Mouse (Mus musculus): Measurements from ENCODE around the gene Exoc2.

Gene Exoc2

DNA sequence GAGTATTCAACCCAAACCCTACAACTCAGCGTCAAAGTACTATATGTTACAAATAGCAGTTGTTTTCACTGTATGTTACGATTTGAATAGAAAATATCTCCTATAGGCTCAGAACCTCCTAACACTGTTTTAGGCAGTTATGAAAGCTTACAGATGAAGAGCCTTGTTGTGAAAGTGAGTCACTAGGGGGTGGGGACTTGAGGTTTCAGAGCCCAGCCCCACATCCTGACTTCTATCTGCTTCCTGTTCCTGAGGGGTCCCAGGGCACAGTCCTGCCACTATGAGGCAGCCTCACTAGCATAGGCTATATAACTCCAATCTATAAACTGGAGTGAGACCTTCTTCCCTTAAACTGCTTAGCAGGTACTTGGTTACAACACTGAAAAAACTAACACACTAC is 1.8 kb downstream of the Exoc2 start:
- DNase-seq (ENCODE audit: low read depth, low spot score) = peak; percentile 83

DNA sequence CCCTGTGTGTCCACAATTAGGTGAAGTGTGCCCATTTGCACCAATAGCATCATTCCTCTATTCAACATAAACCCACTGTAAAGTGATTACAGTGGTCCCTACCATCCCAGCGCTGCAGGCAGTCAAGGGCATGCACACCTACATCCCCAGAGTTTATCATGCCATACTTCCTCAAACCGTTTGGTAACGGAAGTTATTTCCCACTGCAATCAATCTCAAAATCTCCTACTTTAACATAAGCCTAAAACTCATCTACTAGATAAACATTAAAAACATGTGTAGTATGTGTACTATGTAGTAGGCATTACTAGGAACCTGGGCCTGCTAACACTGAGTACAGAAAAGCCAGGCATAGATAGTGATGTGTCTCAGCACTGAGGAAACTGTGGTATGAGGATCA is 2.8 kb downstream of the Exoc2 start:
- no peak for DNase-seq (ENCODE audit: low read depth, low spot score)

- DNase-seq (ENCODE audit: low read depth, low spot score) = no peak
These were observed 5.6 kb downstream of the Exoc2 start for GRCm38 (mm10) chr13:30968311-30968710.

DNA sequence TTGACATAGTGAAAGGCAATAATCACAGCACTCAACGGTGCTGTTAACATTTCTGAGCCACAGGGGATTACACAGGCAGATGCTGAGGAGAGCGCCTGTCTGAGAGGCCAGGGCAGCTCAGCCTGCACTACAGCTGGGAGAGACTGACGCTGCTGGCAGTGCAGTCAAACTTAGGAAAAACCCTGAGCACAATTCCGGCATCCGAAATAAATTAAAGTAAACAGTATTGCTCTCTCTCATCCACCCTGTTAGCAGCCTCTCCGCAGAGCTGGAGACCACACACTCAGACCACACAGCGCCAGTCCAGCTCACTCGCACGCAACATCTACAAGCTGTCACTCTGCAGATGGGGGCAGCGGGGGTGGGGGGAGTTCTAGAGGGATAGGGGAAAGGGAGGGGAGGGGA is 7.4 kb downstream of the Exoc2 start:
- DNase-seq (ENCODE audit: low read depth, low spot score) = no peak

GRCm38 (mm10) chr13:30961932-30962331 is 12.0 kb downstream of the Exoc2 start:
- DNase-seq (ENCODE audit: low read depth, low spot score) = no peak

GRCm38 (mm10) chr13:30960714-30961113 is 13.2 kb downstream of the Exoc2 start:
- no peak for DNase-seq (ENCODE audit: low read depth, low spot score)

DNA sequence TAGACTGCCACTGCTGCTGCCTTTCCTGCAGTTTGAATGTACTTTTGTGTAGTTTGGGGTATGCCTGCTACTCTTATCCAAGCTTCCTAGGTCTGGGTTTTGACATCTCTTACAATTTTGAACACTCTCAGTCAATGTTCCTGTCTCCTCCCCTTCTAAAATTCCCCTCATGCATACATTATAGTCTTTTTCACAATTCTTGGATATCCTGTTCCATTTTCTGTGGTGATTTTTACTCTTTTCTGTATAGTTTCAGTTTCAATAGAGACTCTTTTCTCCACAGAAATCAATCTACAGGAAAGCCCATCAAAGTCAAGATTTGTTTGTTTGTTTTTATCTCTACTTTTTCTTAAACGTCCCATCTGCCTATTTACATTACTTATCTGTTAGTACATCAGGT is 20.3 kb downstream of the Exoc2 start:
- DNase-seq (ENCODE audit: low read depth, low spot score) = no peak

DNA sequence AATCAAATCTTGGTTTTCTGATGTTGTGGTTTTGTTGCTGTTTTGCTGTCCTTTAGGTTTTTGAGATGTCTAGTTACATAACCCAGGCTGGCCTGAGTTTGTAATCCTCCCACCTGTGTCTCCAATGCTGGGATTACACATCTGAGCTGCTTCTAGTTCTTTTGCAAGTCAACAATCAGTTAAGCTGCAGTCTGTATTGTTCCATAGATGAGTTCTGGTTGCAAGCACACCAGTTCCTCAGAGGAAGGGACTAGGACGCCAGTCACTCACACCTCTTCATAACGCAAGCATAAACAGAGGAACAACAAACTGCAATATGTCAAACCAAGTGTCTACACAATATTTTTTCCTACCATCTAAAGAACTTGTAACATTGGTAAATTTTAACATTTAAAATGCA is 21.8 kb downstream of the Exoc2 start:
- DNase-seq (ENCODE audit: low read depth, low spot score) = no peak

DNA sequence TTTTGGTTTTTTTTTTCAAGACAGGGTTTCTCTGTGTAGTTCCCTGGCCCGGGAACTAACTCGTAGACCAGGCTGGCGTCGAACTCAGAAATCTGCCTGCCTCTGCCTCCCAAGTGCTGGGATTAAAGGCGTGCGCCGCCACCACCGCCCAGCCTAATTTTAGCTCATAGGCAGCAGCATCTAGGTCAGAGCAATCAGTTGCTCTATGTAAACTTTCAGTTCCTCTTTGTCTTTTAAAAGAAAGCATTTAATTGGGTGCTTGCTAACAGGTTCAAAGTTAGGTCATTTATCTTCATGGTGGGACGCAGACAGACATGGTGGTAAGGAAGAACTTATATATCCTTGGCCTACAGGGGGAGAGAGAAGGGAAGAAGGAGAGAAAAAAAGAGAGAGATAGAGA is 24.7 kb downstream of the Exoc2 start:
- no peak for DNase-seq (ENCODE audit: low read depth, low spot score)

- DNase-seq (ENCODE audit: low read depth, low spot score) = no peak
These were observed 26.4 kb downstream of the Exoc2 start, which contains the start of gene Hus1b for GRCm38 (mm10) chr13:30947540-30947939. TSS of gene Hus1b (minus strand) at chr13:30947759.

DNA sequence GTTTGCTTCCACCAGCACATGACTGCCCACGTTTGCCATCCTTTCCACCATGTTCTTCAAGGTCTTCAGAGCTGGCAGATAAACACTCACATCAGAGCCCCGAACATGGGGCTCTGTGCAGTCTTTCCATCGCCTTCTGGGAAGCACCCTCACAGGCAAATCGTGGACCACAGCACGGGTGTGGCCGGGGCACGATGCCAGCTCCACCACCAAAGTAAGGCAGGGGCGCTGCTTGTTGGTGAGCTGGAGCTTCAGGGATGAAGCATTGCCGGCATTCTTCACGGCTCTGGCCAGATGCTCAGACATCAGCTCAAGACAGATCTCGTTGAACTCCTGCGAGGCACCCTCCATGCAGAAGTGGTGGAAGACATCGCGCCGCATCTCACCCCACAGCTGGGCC is 26.8 kb downstream of the Exoc2 start:
- DNase-seq (ENCODE audit: low read depth, low spot score) = no peak

DNA sequence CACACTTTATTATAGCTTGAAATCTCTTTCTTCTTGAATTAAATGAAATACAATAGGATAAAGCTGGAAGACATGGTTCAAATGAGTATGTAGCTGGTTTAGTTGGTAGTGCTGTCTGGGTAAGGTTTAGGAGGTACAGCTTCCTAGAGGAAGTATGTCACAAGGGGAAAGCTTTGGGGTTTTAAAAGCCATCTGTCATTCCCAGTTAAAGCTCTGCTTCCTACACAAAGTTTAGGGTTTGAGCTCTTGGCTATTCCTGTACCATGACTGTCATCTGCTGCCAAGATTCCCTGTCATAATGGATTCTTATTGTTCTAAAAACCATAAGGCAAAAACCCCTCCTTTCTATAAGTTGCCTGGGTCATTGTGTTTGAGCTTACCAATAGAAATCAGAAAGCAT is 28.1 kb downstream of the Exoc2 start:
- no peak for DNase-seq (ENCODE audit: low read depth, low spot score)

DNA sequence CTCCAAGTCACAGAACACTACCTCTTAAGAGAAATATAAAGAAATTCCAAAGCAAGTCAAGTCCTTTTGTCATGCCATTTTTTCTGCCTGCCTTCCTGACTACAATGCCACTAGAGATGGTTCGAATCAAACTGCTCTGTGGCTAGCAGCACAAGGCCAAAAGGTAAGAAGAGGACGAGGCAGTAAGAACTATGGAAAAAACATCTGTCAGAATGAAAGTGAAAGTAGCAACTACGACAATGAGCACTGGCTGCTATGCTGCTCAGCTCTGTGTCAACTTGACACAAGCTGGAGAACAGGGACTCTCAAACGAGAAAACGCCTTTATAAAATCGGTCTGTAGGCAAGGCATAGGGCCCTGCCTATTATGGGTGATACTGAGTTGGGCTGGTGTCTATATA is 40.9 kb downstream of the Exoc2 start:
- DNase-seq (ENCODE audit: low read depth, low spot score) = peak; percentile 79

GRCm38 (mm10) chr13:30931613-30932012 is 42.3 kb downstream of the Exoc2 start:
- DNase-seq (ENCODE audit: low read depth, low spot score) = no peak

- no peak for DNase-seq (ENCODE audit: low read depth, low spot score)
These were observed 44.8 kb downstream of the Exoc2 start for GRCm38 (mm10) chr13:30929119-30929518.

DNA sequence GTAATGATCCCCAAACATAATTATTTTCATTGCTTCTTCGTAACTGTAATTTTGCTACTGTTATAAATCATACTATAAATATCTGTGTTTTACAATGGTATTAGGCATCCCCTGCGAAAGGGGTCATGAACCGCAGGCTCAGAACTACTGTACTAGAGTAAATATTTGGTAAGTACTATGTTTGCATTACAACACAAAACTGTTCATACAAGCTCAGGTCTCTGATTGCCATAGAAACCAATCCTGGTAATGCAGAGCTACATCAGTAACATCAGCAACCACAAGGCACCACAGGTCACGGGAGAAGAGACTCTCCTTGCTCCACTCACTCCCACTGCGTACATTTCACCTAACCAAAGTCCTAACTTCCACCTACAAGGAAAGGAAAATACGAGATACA is 49.6 kb downstream of the Exoc2 start:
- DNase-seq (ENCODE audit: low read depth, low spot score) = no peak

DNA sequence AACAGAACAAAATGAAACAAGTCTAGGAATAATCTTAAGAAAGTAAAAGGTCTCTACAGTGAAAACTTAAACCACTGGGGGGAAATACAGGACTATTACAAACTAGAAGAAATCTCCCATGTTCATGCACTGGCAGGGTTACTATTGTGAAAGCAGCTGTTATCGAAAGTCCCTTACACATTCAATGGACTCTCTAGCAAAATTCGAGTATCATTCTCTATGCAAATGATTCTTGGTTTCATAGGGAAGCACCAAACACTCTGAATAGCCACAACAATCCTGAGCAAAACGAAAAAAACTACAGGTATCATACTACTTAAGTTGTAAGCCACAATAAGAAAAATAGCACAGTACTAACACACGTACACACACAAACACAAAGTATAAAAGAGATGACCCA is 52.0 kb downstream of the Exoc2 start:
- DNase-seq (ENCODE audit: low read depth, low spot score) = no peak

GRCm38 (mm10) chr13:30913757-30914156 is 60.1 kb downstream of the Exoc2 start:
- peak; percentile 71 for DNase-seq (ENCODE audit: low read depth, low spot score)

- DNase-seq (ENCODE audit: low read depth, low spot score) = peak; percentile 51
These were observed 60.9 kb downstream of the Exoc2 start for GRCm38 (mm10) chr13:30913028-30913427.

DNA sequence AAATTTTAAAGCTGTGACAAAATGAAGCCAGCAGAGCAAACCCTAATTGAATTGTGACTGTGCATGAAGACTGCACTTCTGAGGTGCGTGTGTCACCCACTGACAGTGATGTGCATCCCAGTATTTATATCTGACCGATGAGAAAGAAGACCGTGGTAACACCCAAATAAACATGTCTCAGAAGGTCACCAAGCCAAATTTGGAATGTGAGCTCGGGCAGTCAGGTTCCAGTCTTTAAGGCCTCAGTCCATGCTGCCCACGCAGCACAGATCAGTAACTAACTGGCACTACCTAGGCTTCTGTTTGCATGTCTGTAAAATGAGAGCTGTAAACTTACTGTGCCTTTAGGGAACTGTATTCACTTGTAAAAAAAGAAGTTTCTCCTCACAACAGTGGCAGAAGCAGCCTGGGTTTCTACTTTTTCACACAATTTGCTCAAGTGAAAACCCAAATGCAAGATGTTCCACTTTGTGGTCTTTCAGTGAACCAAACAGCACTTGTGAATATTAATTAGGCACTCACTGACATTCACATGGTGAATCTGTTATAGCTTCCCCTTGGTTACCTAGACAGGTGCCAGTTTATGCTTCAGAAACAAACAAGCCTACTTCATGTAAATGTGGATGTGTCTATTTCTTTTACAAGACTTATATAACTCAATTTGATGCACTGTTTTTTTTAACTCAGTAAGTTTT is 61.8 kb downstream of the Exoc2 start:
- peak; percentile 40 for DNase-seq (ENCODE audit: low read depth, low spot score)

DNA sequence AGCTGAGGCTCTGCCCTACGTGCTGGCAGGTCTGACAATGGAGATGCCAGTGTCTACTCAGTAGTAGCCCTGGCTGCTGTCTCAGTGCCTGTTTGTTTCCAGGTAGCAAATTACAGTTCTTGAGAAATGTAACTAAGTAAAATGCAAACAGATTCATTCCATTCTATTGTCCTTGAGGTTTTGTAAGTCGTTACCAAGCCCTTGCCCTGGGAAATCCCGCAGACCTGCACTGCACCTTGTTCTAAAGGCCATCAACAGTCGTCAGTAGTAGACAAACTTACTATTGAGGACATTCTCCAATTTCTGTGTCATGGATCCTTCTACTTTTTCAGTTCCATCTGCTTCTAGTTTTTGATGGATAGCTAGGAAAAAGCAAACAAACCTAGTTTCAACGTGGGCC is 63.0 kb downstream of the Exoc2 start:
- peak; percentile 8 for DNase-seq (ENCODE audit: low read depth, low spot score)

DNA sequence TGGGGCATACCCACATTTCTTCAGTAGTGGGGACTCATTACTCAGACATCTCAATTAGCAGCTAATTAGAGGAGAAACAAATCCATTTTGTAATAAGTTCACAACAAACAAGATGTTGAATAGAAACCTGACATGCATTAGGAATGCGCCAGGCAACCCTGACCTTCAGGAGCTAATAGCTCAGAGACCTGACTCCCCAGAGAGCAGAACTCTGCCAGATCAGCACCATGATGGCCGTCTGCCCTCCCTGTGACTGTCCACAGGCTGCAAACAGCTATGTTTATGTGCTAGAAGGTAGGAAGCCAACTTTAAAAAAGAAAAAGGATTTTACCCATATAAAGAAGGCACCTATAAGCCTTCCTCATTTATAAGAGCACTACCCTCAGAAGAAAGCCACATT is 71.6 kb downstream of the Exoc2 start:
- no peak for DNase-seq (ENCODE audit: low read depth, low spot score)

DNA sequence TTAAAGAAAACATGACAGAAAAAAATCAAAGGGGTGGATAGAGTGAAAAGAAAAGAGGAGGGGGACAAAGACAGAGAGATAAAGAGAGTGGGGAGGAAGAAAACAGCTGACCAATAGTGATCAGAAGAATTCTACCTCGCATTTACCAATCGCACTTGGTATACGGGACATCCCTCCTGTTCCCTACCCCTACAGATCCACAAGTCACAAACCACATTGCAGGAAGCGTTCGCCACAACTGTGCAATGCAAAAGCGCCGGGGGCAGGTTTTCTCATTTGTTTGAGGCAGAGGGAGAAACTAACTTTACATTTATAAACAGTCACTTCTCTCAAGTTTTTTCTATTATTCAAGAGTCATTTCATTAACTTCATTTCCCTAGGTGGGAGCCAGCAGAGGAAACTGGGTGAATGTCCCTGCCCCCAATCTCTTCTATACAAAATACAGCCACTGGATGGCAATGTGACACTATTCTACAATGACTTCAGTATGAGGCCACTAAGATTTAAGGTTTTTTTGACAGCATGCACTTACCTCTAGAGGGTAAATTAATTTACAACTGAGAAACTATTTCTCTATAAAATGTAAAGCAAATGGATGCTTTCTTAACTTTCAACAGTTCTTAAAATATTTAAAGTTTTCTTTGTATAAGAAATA is 72.4 kb downstream of the Exoc2 start:
- DNase-seq (ENCODE audit: low read depth, low spot score) = peak; percentile 60

Measured in CD4-positive, CD25-positive, alpha-beta regulatory T cell, adult 2 months (primary cell).